Mouse (Mus musculus) MEL (cell line): ENCODE results near the gene Lins1. TPM values are rescaled to one million over a fixed set of nuclear protein-coding genes. Genes with fewer than 3 reads are reported as not detected.

ENCODE experiments used
- DNase-seq: peaks from one replicate; pipeline ENCODE4 v3.0.0; 2011; ENCODE audit warnings: low read depth, low spot score
- H3K27ac ChIP-seq: 2 replicates; pipeline ENCODE4 v1.5.1; 2012; ENCODE audit warnings: low read depth, mild to moderate bottlenecking, control low read depth, low read length, moderate library complexity; ENCODE audit not compliant: control insufficient read depth
- H3K27me3 ChIP-seq, 2 experiments: fragments of 150-350 bp in 1 of 2; sonication (generic) in 1 of 2; 2 replicates each; pipeline ENCODE4 v1.6.1; 2012; ENCODE audit warnings: low read length in 2 of 2, mild to moderate bottlenecking in 2 of 2, improper control_type of control experiment in 1 of 2, moderate library complexity in 1 of 2; ENCODE audit not compliant: insufficient read depth in 2 of 2, control insufficient read depth in 1 of 2
- H3K36me3 ChIP-seq, 2 experiments: 2 replicates each; pipeline ENCODE4 v1.6.1; 2012 to 2014; ENCODE audit warnings: low read length in 2 of 2, improper control_type of control experiment in 1 of 2, inconsistent platforms in 1 of 2, mild to moderate bottlenecking in 1 of 2; ENCODE audit not compliant: insufficient read depth in 2 of 2, control insufficient read depth in 1 of 2
- H3K4me1 ChIP-seq, 2 experiments: fragments of 150-350 bp in 1 of 2; sonication (generic) in 1 of 2; 2 replicates each; pipeline ENCODE4 v1.6.1; 2012; ENCODE audit warnings: low read length in 2 of 2, improper control_type of control experiment in 1 of 2, mild to moderate bottlenecking in 1 of 2; ENCODE audit not compliant: insufficient read depth in 2 of 2, control insufficient read depth in 1 of 2
- H3K4me3 ChIP-seq, 2 experiments: fragments of 150-350 bp in 1 of 2; sonication (generic) in 1 of 2; 2 replicates each; pipeline ENCODE4 v1.5.1; 2012; ENCODE audit warnings: low read depth in 2 of 2, low read length in 2 of 2, mild to moderate bottlenecking in 2 of 2, moderate library complexity in 2 of 2, control low read depth in 1 of 2, improper control_type of control experiment in 1 of 2; ENCODE audit not compliant: control insufficient read depth in 1 of 2, insufficient read depth in 1 of 2
- H3K79me2 ChIP-seq: 2 replicates; pipeline ENCODE4 v1.6.1; 2012; ENCODE audit warnings: mild to moderate bottlenecking, low read length, moderate library complexity; ENCODE audit not compliant: control insufficient read depth, poor library complexity, insufficient read depth
- H3K9ac ChIP-seq: 2 replicates; pipeline ENCODE4 v1.6.1; 2012; ENCODE audit warnings: low read depth, mild to moderate bottlenecking, control low read depth, low read length, moderate library complexity; ENCODE audit not compliant: control insufficient read depth, poor library complexity, severe bottlenecking
- H3K9me3 ChIP-seq: fragments of 150-350 bp; sonication (generic); replicated peaks from 2 replicates; pipeline ENCODE4 v1.6.1; 2012; ENCODE audit warnings: mild to moderate bottlenecking, low read length, improper control_type of control experiment, moderate library complexity; ENCODE audit not compliant: insufficient read depth
- BHLHE40 ChIP-seq: IDR thresholded peaks from 2 replicates; pipeline ENCODE4 v1.6.1; 2012; ENCODE audit warnings: low read depth, mild to moderate bottlenecking, inconsistent platforms, low read length, improper control_type of control experiment, borderline replicate concordance
- CHD1 ChIP-seq: IDR thresholded peaks from 2 replicates; pipeline ENCODE4 v1.6.1; 2012; ENCODE audit warnings: low read depth, mild to moderate bottlenecking, inconsistent platforms, low read length, improper control_type of control experiment
- CTCF ChIP-seq, 3 experiments: IDR thresholded peaks in 2 of 3; conservative IDR thresholded peaks in 1 of 3; 2 replicates each; pipeline ENCODE4 v1.5.1; 2011 to 2012; ENCODE audit warnings: low read length in 3 of 3, low read depth in 2 of 3, mild to moderate bottlenecking in 2 of 3, improper control_type of control experiment in 1 of 3, inconsistent platforms in 1 of 3, mixed read lengths in 1 of 3, moderate library complexity in 1 of 3; ENCODE audit not compliant: control insufficient read depth in 1 of 3, insufficient read depth in 1 of 3, poor library complexity in 1 of 3, severe bottlenecking in 1 of 3
- E2F4 ChIP-seq: IDR thresholded peaks from 2 replicates; pipeline ENCODE4 v1.6.1; 2011; ENCODE audit warnings: low read depth, low read length, improper control_type of control experiment, borderline replicate concordance
- ELF1 ChIP-seq: IDR thresholded peaks from 2 replicates; pipeline ENCODE4 v1.6.1; 2014; ENCODE audit warnings: low read depth, mild to moderate bottlenecking, inconsistent platforms, low read length, improper control_type of control experiment, moderate library complexity
- ETS1 ChIP-seq: IDR thresholded peaks from 2 replicates; pipeline ENCODE4 v1.6.1; 2012; ENCODE audit warnings: low read depth, mild to moderate bottlenecking, inconsistent platforms, low read length, improper control_type of control experiment, moderate library complexity
- KAT2A ChIP-seq: conservative IDR thresholded peaks from 2 replicates; pipeline ENCODE4 v1.6.1; 2012; ENCODE audit warnings: low read depth, low read length, improper control_type of control experiment, inconsistent platforms
- MAZ ChIP-seq: IDR thresholded peaks from 2 replicates; pipeline ENCODE4 v1.6.1; 2012; ENCODE audit warnings: low read depth, mild to moderate bottlenecking, inconsistent platforms, low read length, improper control_type of control experiment
- MXI1 ChIP-seq: IDR thresholded peaks from 2 replicates; pipeline ENCODE4 v1.6.1; 2011; ENCODE audit warnings: mild to moderate bottlenecking, low read depth, low read length, improper control_type of control experiment
- MYC ChIP-seq: IDR thresholded peaks from 2 replicates; pipeline ENCODE4 v1.6.1; 2011; ENCODE audit warnings: low read depth, mild to moderate bottlenecking, low read length, improper control_type of control experiment, moderate library complexity
- POLR2A ChIP-seq, 2 experiments: IDR thresholded peaks; 2 replicates each; pipeline ENCODE4 v1.6.1; 2011 to 2012; ENCODE audit warnings: low read length in 2 of 2, mild to moderate bottlenecking in 2 of 2, control low read depth in 1 of 2, improper control_type of control experiment in 1 of 2, low read depth in 1 of 2, moderate library complexity in 1 of 2; ENCODE audit not compliant: control insufficient read depth in 1 of 2, insufficient read depth in 1 of 2, poor library complexity in 1 of 2
- SIN3A ChIP-seq: IDR thresholded peaks from 2 replicates; pipeline ENCODE4 v1.6.1; 2012; ENCODE audit warnings: low read length, improper control_type of control experiment, inconsistent platforms
- TAL1 ChIP-seq: IDR thresholded peaks from 2 replicates; pipeline ENCODE4 v1.6.1; 2012; ENCODE audit warnings: mild to moderate bottlenecking, inconsistent platforms, low read length, moderate library complexity, mixed read lengths
- TBP ChIP-seq: IDR thresholded peaks from 2 replicates; pipeline ENCODE4 v1.8.0; 2011; ENCODE audit warnings: low read depth, low read length, improper control_type of control experiment
- TCF12 ChIP-seq: IDR thresholded peaks from 2 replicates; pipeline ENCODE4 v1.6.1; 2014; ENCODE audit warnings: low read depth, mild to moderate bottlenecking, inconsistent platforms, low read length, improper control_type of control experiment, moderate library complexity
- UBTF ChIP-seq: IDR thresholded peaks from 2 replicates; pipeline ENCODE4 v1.6.1; 2012; ENCODE audit warnings: low read depth, mild to moderate bottlenecking, inconsistent platforms, low read length, improper control_type of control experiment, moderate library complexity, borderline replicate concordance; ENCODE audit not compliant: insufficient read depth
- USF2 ChIP-seq, 2 experiments: IDR thresholded peaks; 2 replicates each; pipeline ENCODE4 v1.6.1; 2011 to 2012; ENCODE audit warnings: improper control_type of control experiment in 2 of 2, low read length in 2 of 2, borderline replicate concordance in 1 of 2, inconsistent platforms in 1 of 2, low read depth in 1 of 2, mild to moderate bottlenecking in 1 of 2; ENCODE audit not compliant: insufficient read depth in 1 of 2
- ZKSCAN1 ChIP-seq: IDR thresholded peaks from 2 replicates; pipeline ENCODE4 v1.6.1; 2012; ENCODE audit warnings: low read depth, mild to moderate bottlenecking, inconsistent platforms, low read length, improper control_type of control experiment, moderate library complexity
- ZMIZ1 ChIP-seq: IDR thresholded peaks from 2 replicates; pipeline ENCODE4 v1.6.1; 2012; ENCODE audit warnings: low read depth, mild to moderate bottlenecking, inconsistent platforms, low read length, improper control_type of control experiment, moderate library complexity
- polyA plus RNA-seq, 2 experiments: library from polyadenylated mRNA; stranded (reverse) in 1 of 2; unstranded in 1 of 2; fragments of >175 nt in 1 of 2; fragments of >200 nt in 1 of 2; gene quantifications; 2 replicates each; pipeline versions ENCODE4 v1.2.1 to v1.2.4; 2012; ENCODE audit warnings: low replicate concordance in 2 of 2, low read depth in 1 of 2; ENCODE audit not compliant: insufficient read length in 2 of 2, insufficient read depth in 1 of 2, missing spikeins in 1 of 2
- total RNA-seq: library from RNA; depleted of rRNA; stranded (reverse); fragments of 300-350 nt; gene quantifications from 2 replicates; pipeline ENCODE4 v1.2.3, GENCODE M21; 2012

The Lins1 gene
- total and polyA plus RNA-seq, 3 experiments, result 9.1 to 14.5 TPM; not detected in 1

DNA sequence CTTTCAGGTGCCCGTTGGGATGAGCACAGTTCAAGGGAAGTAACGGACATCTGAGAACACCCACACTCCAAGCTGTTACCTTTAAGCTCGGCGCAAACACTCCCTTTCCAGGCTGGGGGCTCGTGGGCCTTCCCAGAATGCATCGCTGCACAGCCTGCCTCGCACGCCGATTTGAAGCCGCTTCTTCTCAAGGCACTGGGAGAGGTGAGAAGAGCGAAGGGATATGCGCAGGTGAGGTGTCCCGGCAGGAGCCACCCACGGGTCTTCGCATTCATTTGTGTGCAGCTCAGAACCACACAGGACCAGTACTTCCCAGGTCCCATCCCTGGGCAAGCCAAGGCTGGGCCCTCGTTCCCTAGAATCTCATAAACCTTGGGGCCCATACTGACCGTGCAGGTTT lies 43.7 kb downstream of the Lins1 start:
- no peak for DNase-seq
- Histone ChIP-seq H3K27me3 (no peaks in the 10 kb centered on the region), H3K4me1 (no peaks in the 10 kb centered on the region), H3K36me3 (no peaks in the 10 kb centered on the region), H3K9me3 (no peaks in the 10 kb centered on the region), H3K27ac (no peak overlapping the region), H3K79me2 (no peaks in the 10 kb centered on the region), H3K4me3 (no peak overlapping the region), H3K9ac (no peak overlapping the region)
- TF ChIP-seq KAT2A (no peak), ELF1 (no peak), TBP (no peak)

GRCm38 (mm10) chr7:66733882-66734281 lies 44.2 kb downstream of the Lins1 start:
- Histone ChIP-seq H3K9ac (no peak overlapping the region), H3K79me2 (no peaks in the 10 kb centered on the region), H3K4me3 (no peak overlapping the region), H3K9me3 (no peaks in the 10 kb centered on the region), H3K36me3 (no peaks in the 10 kb centered on the region), H3K27me3 (no peaks in the 10 kb centered on the region), H3K27ac (no peak overlapping the region), H3K4me1 (no peaks in the 10 kb centered on the region)
- TF ChIP-seq BHLHE40 (no peak), ETS1 (no peak), UBTF (no peak), MYC (no peak), ZMIZ1 (no peak), POLR2A (IDR thresholded peaks at IDR 0.05; ENCODE audit: control insufficient read depth in 1 of 2, insufficient read depth in 1 of 2, low read depth in 1 of 2, low read length in 2 of 2, poor library complexity in 1 of 2) (no peak), ZKSCAN1 (no peak), SIN3A (no peak), USF2 (IDR thresholded peaks at IDR 0.05; ENCODE audit: borderline replicate concordance in 1 of 2, insufficient read depth in 1 of 2, low read depth in 1 of 2, low read length in 2 of 2) (no peak), E2F4 (no peak), CTCF (IDR thresholded peaks at IDR 0.05 in 2 of 3, conservative IDR thresholded peaks at IDR 0.05 in 1 of 3; ENCODE audit: control insufficient read depth in 1 of 3, insufficient read depth in 1 of 3, low read depth in 2 of 3, low read length in 3 of 3, poor library complexity in 1 of 3, severe bottlenecking in 1 of 3) (no peak), TAL1 (no peak), MAZ (no peak), MXI1 (no peak), TCF12 (no peak), CHD1 (no peak)
- DNase-seq, result no peak
